Mouse (Mus musculus) bone marrow macrophage, adult 2 months (primary cell): ENCODE measurements around the gene Shd. TPM values are rescaled to one million over a fixed set of nuclear protein-coding genes. Genes with fewer than 3 reads are reported as not detected.

Source experiments
- H3K27ac ChIP-seq: 2 replicates; pipeline ENCODE4 v1.5.1; 2012; ENCODE audit warnings: low read depth, low read length; ENCODE audit not compliant: insufficient read depth
- H3K4me1 ChIP-seq: 2 replicates; pipeline ENCODE4 v1.6.1; 2012; ENCODE audit warnings: low read length; ENCODE audit not compliant: control insufficient read depth, insufficient read depth
- H3K4me3 ChIP-seq: 2 replicates; pipeline ENCODE4 v1.5.1; 2012; ENCODE audit warnings: mild to moderate bottlenecking, low read length, moderate library complexity; ENCODE audit not compliant: insufficient read depth
- CTCF ChIP-seq: IDR thresholded peaks from 2 replicates; pipeline ENCODE4 v1.5.1; 2012; ENCODE audit warnings: low read depth, mild to moderate bottlenecking, low read length, moderate library complexity
- POLR2A ChIP-seq: IDR thresholded peaks from 2 replicates; pipeline ENCODE4 v1.6.1; 2012; ENCODE audit warnings: mild to moderate bottlenecking, low read depth, low read length, borderline replicate concordance
- polyA plus RNA-seq: library from polyadenylated mRNA; stranded (reverse); fragments of >200 nt; gene quantifications from 2 replicates; pipeline ENCODE4 v1.2.4, GENCODE M21; 2012; ENCODE audit not compliant: missing spikeins, insufficient read depth, insufficient read length

The Shd gene
- polyA plus RNA-seq, 1 experiment = not detected

DNA sequence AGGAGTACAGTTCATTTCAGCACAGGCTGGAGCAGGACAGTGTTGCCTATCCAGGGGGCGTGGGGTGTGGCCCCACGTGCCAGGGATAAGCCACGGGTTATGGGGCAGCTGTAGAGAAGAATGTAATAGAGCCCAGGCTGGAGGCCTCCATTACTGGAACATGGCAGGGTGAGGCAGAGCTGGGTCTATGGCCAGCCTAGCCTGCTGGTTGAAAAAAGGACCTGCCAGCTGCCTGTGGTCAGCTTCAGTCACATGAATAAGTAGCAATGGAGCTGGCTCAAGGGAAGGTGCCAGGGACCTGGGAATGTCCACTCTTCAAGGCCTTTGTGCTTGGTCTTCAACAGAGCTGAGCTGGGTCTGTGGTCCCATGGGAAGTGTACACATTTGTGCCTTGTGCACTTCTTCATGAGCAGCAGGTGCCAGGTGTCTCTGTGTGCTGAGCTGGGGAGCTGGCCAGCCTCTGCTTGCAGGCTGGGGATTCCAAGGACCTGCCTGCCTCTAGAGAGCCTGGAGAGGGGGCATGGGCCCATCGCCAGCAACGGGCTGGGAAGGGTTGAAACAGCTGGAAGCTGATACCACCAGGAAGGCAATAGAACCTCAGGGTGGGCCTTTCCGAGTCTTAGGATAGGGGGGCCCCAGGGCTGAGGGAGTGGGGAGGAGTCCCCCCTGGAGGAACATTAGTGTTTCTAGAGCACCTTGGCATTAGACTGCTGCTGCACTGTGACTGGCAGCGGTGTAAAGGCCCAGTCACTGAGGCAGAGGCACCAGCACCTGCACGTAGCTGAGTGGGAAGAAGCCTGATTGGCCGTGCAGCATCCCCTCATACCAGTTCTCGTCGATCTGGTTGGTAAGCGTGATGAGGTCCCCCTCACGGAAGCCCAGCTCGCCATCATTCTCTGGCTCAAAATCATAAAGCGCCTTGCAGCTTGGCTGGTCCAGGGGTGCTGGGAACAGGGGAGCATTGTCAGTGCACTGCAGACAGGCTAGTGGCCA is 46.8 kb downstream of the Shd start:
- TF ChIP-seq POLR2A = no peak
- no peak for TF ChIP-seq CTCF

DNA sequence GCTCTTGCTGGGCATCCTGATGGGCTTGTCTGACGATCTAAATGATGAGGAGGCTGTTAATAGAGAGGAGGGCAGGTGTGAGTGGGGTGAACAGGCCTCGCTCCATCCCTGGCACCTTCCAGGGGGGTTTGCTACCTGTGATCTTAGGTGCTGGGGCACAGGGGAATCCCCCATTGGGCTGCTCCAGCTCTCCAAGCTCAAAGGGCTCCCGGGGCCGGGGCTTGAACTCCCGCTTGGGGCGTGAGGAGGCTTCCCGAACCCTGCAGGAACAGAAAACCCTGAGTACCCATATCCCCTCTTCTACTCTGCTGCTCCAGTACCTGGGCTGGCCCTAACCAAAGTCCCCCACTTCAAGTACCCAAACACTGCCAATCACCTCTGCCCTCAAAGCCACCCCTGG is 47.6 kb downstream of the Shd start:
- H3K4me3 ChIP-seq = no peak overlapping the region
- no peak for TF ChIP-seq POLR2A
- no peak for TF ChIP-seq CTCF
- H3K27ac ChIP-seq = no peak overlapping the region
- peaks cover 20% of the 10 kb centered on the region for H3K4me1 ChIP-seq

More for the DNA sequence above, 46.8 kb downstream of the Shd start:
- H3K27ac ChIP-seq = no peak overlapping the region
- peaks cover 13% of the 10 kb centered on the region for H3K4me1 ChIP-seq
- H3K4me3 ChIP-seq = no peak overlapping the region

DNA sequence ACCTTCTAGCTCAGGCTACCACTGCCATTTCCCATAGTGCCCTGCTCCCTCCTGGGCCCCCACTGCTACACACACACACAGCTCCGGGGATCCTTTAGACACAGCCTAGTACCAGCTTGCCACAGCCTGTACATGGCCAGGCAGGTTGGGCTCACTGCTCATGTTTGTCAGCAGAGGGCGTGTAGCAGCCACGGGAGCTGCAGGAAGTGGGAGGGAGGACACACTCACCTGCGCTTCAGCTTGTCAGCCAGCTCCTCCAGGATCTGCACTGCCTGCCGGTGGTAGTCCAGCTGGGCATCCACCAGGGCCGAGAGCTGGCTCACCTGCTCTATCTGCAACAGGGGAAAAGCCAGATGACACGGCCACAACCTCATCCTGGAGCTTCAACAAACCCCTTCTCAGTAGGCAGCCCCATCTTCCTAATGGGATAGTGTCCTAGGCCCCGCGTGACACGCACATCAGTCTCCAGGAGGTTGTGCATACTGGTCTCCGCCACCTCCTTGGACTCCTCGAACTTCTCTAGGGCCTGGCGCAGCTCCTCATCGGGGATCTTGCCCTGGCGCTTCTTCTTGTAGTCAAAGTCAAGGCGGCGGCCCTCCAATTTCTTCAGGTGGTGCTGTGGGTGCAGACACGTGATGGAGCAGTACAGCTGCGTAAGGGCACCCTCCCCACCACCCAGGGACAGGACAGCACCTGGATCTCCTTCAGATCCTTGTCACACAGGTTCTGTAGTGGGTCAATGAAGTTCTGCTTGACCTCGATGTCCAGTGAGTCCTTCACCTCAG is 48.3 kb downstream of the Shd start:
- Histone ChIP-seq H3K27ac (no peak overlapping the region), H3K4me3 (no peak overlapping the region), H3K4me1 (peaks cover 26% of the 10 kb centered on the region)
- TF ChIP-seq CTCF = no peak
- TF ChIP-seq POLR2A = no peak

DNA sequence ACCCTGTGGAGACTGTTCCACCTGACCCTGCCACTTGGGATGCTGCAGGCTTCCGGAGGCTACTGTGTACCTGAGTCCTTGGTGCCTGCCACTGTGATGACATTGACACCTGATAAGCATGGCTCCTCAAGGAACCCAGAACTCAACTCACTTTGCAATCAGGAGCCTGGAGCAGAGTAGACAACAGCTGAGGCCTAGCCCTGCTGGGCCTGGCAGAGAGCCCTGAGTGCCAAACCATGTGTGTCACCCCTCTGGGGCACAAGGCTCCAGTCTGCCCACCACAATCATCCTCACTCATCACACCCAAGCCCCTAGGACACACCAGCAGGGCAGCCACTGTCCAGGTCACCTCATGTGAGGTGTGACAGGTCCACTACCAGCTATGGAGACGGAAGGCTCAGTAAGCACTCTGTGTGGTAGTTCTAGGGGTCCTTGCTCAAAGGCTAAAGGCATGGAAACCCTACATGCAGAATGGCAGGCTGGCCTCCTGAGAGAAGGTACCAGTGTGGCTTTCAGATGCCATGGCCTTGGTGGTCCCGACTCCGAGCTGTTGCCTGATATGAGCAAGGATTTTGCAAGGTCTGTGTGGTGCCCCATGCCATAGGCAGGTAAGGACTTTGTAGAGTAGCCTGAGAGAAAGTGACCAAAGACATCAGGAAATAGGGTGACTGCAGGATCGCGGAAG is 50.3 kb downstream of the Shd start:
- no peak for TF ChIP-seq POLR2A
- TF ChIP-seq CTCF = no peak
- H3K27ac ChIP-seq = no peak overlapping the region
- H3K4me1 ChIP-seq = peaks cover 42% of the 10 kb centered on the region
- H3K4me3 ChIP-seq = no peak overlapping the region

DNA sequence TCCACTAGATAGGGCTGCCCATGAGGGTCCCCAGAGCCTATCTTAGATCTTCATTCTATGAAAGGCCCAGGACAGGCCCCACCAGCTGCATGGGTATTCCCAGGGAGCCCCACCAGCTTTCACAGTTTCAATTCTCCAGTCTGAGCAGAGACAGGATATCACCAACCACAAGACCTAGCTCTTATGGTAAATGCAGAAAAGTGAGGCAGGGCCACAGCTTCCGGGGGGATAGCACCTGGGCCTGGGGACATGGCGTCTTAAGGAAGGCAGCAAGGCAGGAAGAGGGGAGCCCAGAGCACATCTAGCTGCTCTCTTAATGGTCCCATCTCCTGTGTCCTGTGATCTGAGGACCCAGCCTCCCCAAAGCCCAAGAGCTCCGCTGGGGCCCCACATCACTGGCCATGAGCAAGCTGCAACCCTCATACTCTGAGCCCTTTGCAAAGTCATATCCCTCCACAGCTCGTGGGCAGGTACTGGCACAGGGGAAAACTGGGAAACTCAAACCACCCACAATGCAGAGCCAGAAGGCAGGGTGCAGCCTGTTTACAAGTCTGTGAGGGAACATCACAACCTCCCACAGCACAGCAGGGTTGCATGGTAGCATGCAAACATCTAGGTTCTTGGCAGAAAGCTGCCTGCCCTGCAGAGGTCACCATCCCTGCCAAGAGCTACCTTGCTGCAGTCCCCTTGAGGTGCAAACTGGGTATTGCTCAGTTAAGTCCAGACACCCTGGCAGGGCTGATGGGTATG is 51.1 kb downstream of the Shd start:
- Histone ChIP-seq H3K4me1 (peaks cover 49% of the 10 kb centered on the region), H3K27ac (peak overlapping the region; percentile 82; the same call in 1 of the 2 replicates), H3K4me3 (no peak overlapping the region)
- TF ChIP-seq POLR2A (no peak), CTCF (no peak)

DNA sequence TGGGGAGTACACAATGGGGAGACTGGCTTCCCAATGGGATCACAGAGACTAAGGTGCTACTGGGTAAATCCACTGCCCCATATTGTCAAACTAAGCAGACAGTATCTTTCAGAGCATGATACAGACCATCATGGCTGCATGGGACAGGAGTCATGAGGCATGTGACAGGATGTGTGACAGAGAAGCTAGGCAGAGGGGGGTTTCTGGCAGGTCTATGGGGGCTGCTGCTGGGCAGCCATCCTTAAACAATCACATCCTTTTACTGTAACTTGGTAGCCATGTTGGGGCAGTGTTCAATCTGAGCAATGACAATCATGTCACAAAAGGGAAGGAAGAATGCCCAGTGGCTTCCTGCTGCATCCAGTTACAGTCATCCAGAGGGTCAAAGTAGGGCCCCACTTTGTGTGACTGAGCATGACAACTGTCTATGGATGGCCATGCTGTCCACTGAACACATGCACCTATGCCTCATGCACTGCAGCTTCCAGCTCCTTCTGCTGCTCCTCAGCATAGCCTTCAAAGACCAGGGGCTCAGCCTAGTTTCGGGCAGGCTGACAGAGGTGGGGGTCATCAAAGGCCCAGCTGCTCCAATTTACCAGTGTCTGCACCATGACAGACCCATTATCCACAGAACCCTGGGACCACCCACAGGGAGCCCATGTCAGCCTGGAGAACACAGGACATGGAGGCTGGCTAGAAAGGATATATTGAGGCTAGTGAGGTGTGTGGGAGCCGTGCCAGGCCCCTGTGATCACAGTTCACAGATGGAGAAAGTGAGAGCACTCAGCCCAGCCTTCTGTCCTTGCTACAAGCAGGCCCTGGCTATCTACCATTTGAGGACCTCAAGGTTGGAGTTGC is 52.1 kb downstream of the Shd start:
- no peak for TF ChIP-seq POLR2A
- TF ChIP-seq CTCF = no peak
- no peak overlapping the region for H3K4me3 ChIP-seq
- H3K4me1 ChIP-seq = peaks cover 60% of the 10 kb centered on the region
- H3K27ac ChIP-seq = peak overlapping the region; percentile 82

DNA sequence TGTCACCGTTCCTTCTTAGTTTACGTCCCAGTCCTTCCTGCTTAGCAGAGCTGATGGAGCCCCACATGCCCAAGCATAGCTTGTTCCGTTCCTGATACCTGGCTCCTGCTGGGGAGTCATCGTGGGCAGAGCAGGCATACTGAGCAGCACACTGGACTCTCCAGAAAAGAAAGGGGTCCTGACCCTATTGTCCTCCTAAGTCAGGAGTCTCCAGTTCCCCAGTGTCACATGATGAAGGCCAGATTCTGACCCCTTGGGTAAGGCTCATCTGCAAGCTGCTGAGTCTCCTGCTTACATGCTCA is 52.7 kb downstream of the Shd start:
- Histone ChIP-seq H3K4me1 (peaks cover 65% of the 10 kb centered on the region), H3K4me3 (no peak overlapping the region), H3K27ac (peak overlapping the region; percentile 82)
- TF ChIP-seq POLR2A (no peak), CTCF (no peak)

DNA sequence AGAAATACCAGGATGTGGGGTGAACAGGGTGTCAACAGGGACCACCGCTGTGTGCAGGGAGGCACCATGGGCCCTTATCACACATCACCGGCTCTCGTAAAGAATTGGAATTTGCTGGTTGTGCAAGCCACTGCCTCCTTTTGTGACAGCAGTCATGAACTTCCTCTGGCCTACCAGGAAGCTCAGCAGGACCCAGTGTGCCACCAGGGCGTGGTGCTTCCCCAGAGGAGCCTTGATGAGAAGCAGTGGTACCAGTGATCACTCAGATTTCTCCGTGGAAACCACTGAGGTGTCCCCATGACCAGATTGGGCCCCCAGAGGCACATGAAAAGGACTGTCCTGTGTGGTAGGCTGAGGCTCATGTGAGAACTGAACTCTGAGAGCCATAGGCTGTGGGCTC is 53.1 kb downstream of the Shd start:
- peak overlapping the region; percentile 82 for H3K27ac ChIP-seq
- H3K4me1 ChIP-seq = peaks cover 70% of the 10 kb centered on the region
- H3K4me3 ChIP-seq = no peak overlapping the region
- TF ChIP-seq POLR2A (no peak), CTCF (no peak)
